Mouse (Mus musculus): ENCODE results near the gene Mrfap1.

The Mrfap1 gene

GRCm38 (mm10) chr5:36779512-36779911 is 17.1 kb downstream of the Mrfap1 start:
- no peak for DNase-seq (ENCODE audit: low spot score)

GRCm38 (mm10) chr5:36778901-36779300 is 17.7 kb downstream of the Mrfap1 start:
- no peak for DNase-seq (ENCODE audit: low spot score)

GRCm38 (mm10) chr5:36777186-36777585 is 19.4 kb downstream of the Mrfap1 start:
- no peak for DNase-seq (ENCODE audit: low spot score)

GRCm38 (mm10) chr5:36776021-36776575 is 20.5 kb downstream of the Mrfap1 start:
- DNase-seq (ENCODE audit: low spot score) = peak; percentile 42

- DNase-seq (ENCODE audit: low spot score) = no peak
Observed at GRCm38 (mm10) chr5:36775317-36775716, 21.3 kb downstream of the Mrfap1 start.

GRCm38 (mm10) chr5:36772586-36772985 is 24.0 kb downstream of the Mrfap1 start:
- DNase-seq (ENCODE audit: low spot score) = no peak

- no peak for DNase-seq (ENCODE audit: low spot score)
Observed at GRCm38 (mm10) chr5:36769603-36770002, 27.0 kb downstream of the Mrfap1 start.

- peak; percentile 61 for DNase-seq (ENCODE audit: low spot score)
Observed at GRCm38 (mm10) chr5:36766958-36767703, 29.4 kb downstream of the Mrfap1 start.

GRCm38 (mm10) chr5:36759848-36760247 is 36.7 kb downstream of the Mrfap1 start:
- DNase-seq (ENCODE audit: low spot score) = no peak

GRCm38 (mm10) chr5:36757033-36757432 is 39.5 kb downstream of the Mrfap1 start:
- peak; percentile 38 for DNase-seq (ENCODE audit: low spot score)

GRCm38 (mm10) chr5:36750119-36751078 is 46.2 kb downstream of the Mrfap1 start:
- DNase-seq (ENCODE audit: low spot score) = no peak

- DNase-seq (ENCODE audit: low spot score) = peak; percentile 96
Observed at GRCm38 (mm10) chr5:36748536-36749061, 48.0 kb downstream of the Mrfap1 start, which contains the start of gene Bloc1s4. Gene Bloc1s4, minus strand, starts transcription at chr5:36748650.

GRCm38 (mm10) chr5:36747794-36748535 is 48.6 kb downstream of the Mrfap1 start:
- no peak for DNase-seq (ENCODE audit: low spot score)

GRCm38 (mm10) chr5:36747071-36747470 is 49.5 kb downstream of the Mrfap1 start:
- no peak for DNase-seq (ENCODE audit: low spot score)
